Mouse (Mus musculus): ENCODE measurements around the gene Mrpl4.

Gene Mrpl4

GRCm38 (mm10) chr9:21002627-21003551 is at the start of gene Mrpl4:
Gene Mrpl4 (plus strand): TSS chr9:21002738.
- peak; percentile 85 for DNase-seq

GRCm38 (mm10) chr9:20956989-20957388 is 45.5 kb upstream of the Mrpl4 start:
- DNase-seq, result no peak

- DNase-seq, result no peak
These were observed 43.1 kb upstream of the Mrpl4 start, which contains the start of gene Dnmt1 for GRCm38 (mm10) chr9:20959430-20959938. Gene Dnmt1 (minus strand): TSS chr9:20959888.

- DNase-seq, result no peak
These were observed 41.0 kb upstream of the Mrpl4 start for GRCm38 (mm10) chr9:20961557-20961956.

- no peak for DNase-seq
These were observed 36.9 kb upstream of the Mrpl4 start for GRCm38 (mm10) chr9:20965606-20966005.

GRCm38 (mm10) chr9:20966008-20966407 is 36.5 kb upstream of the Mrpl4 start:
- DNase-seq, result no peak

- DNase-seq, result no peak
These were observed 35.8 kb upstream of the Mrpl4 start for GRCm38 (mm10) chr9:20966747-20967146.

GRCm38 (mm10) chr9:20971751-20972140 is 30.8 kb upstream of the Mrpl4 start:
- no peak for DNase-seq

- DNase-seq, result peak; percentile 30
These were observed 30.2 kb upstream of the Mrpl4 start for GRCm38 (mm10) chr9:20972141-20972992.

GRCm38 (mm10) chr9:20973001-20973681 is 29.4 kb upstream of the Mrpl4 start:
- DNase-seq, result no peak

GRCm38 (mm10) chr9:20973682-20974075 is 28.9 kb upstream of the Mrpl4 start:
- no peak for DNase-seq

GRCm38 (mm10) chr9:20975431-20976215 is 26.9 kb upstream of the Mrpl4 start:
- DNase-seq, result no peak

- DNase-seq, result peak; percentile 27
These were observed 26.1 kb upstream of the Mrpl4 start, which contains the start of gene S1pr2 for GRCm38 (mm10) chr9:20976216-20976960. Gene S1pr2 (minus strand): TSS chr9:20976781.

- DNase-seq, result no peak
These were observed 25.4 kb upstream of the Mrpl4 start for GRCm38 (mm10) chr9:20976961-20977689.

GRCm38 (mm10) chr9:20978409-20979095 is 24.0 kb upstream of the Mrpl4 start:
- no peak for DNase-seq

GRCm38 (mm10) chr9:20979181-20979580 is 23.4 kb upstream of the Mrpl4 start:
- DNase-seq, result no peak

- DNase-seq, result no peak
These were observed 22.8 kb upstream of the Mrpl4 start for GRCm38 (mm10) chr9:20979769-20980168.

- no peak for DNase-seq
These were observed 20.4 kb upstream of the Mrpl4 start for GRCm38 (mm10) chr9:20982171-20982570.

- no peak for DNase-seq
These were observed 19.4 kb upstream of the Mrpl4 start for GRCm38 (mm10) chr9:20983169-20983568.
